Mouse (Mus musculus): ENCODE measurements around the gene Dmrta1. TPM values are rescaled to one million over a fixed set of nuclear protein-coding genes. Genes with fewer than 3 reads are reported as not detected.
"Not testable (repeated sequence)": the region's sequence is repeated elsewhere in the genome, so short reads cannot be mapped to it uniquely, and the experiment has no call there.

Dmrta1 gene
- polyA plus RNA-seq, 1 experiment from 2014 or later, result 0.12 TPM

- Histone ChIP-seq H3K4me1 (no peaks in the 10 kb centered on the region), H3K9me3 (no peaks in the 10 kb centered on the region), H3K27ac (no peak overlapping the region), H3K36me3 (no peaks in the 10 kb centered on the region), H3K27me3 (no peaks in the 10 kb centered on the region), H3K4me3 (no peak overlapping the region), H3K4me2 (no peak overlapping the region), H3K9ac (no peak overlapping the region)
- WGBS, result 38% methylated on average over 5 of the region's 5 CpGs
- ATAC-seq (ENCODE audit: insufficient number of reproducible peaks, low FRiP score, low TSS enrichment, low read depth), result no peak
These were observed 523 bp upstream of the Dmrta1 start for GRCm38 (mm10) chr4:89678713-89679112.

DNA sequence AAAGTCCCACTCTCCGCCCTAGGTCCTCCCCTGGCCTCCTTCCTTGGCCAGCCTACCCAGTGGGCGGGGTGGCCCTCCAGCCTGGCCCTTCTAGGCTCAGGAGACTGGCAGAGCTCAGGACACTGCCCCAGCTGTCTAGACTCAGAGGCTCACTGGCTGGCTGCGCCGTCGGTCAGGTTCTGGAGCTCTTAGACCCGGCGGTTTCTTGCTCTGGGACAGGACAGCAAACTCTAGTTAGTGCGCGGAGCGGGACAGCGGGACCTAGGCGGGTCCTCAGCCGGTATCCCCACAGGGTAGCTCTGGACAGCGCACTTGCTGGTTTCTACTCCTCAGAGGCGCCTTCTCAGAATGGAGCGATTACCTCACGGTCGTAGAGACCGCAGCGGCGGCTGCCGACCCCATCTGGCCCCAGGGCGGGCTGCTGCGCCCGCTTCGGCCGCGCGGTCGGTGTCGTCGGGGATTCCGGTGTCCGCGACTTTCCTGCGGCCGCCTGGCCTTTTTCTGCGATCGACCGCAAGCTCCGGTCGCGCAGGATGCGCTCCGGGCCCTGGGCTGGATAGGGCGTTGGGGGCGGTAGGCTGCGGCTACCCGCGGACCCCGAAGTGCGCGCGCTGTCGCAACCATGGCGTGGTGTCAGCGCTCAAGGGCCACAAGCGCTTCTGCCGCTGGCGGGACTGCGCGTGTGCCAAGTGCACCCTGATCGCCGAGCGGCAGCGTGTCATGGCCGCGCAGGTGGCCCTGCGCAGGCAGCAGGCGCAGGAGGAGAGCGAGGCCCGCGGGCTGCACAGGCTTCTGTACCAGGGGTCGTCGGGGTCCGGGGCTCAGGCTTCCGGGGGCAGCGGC, 8.9 kb downstream of the Dmrta1 start:
- WGBS, result under 1% methylated on average over 78 of the region's 78 CpGs
- Histone ChIP-seq H3K27ac (no peak overlapping the region), H3K36me3 (no peaks in the 10 kb centered on the region), H3K4me2 (peak overlapping the region; percentile 90), H3K9me3 (no peaks in the 10 kb centered on the region), H3K4me3 (peak overlapping the region; percentile 48), H3K4me1 (peaks cover 10% of the 10 kb centered on the region), H3K9ac (0 out of 2 replicates have a peak overlapping the region, but pooled peaks have one; percentile 20), H3K27me3 (peaks cover 46% of the 10 kb centered on the region)
- ATAC-seq (ENCODE audit: insufficient number of reproducible peaks, low FRiP score, low TSS enrichment, low read depth), result peak; percentile 71

- H3K27ac ChIP-seq, result no peak overlapping the region
- peak overlapping the region; percentile 48 for H3K4me3 ChIP-seq
- no peaks in the 10 kb centered on the region for H3K36me3 ChIP-seq
- no peak for ATAC-seq (ENCODE audit: insufficient number of reproducible peaks, low FRiP score, low TSS enrichment, low read depth)
- peaks cover 10% of the 10 kb centered on the region for H3K4me1 ChIP-seq
- 2% methylated on average over 16 of the region's 16 CpGs for WGBS
- H3K4me2 ChIP-seq, result peak overlapping the region; percentile 90
- H3K9ac ChIP-seq, result no peak overlapping the region
- peaks cover 46% of the 10 kb centered on the region for H3K27me3 ChIP-seq
- H3K9me3 ChIP-seq, result no peaks in the 10 kb centered on the region
These were observed 9.7 kb downstream of the Dmrta1 start for GRCm38 (mm10) chr4:89688804-89689497.

DNA sequence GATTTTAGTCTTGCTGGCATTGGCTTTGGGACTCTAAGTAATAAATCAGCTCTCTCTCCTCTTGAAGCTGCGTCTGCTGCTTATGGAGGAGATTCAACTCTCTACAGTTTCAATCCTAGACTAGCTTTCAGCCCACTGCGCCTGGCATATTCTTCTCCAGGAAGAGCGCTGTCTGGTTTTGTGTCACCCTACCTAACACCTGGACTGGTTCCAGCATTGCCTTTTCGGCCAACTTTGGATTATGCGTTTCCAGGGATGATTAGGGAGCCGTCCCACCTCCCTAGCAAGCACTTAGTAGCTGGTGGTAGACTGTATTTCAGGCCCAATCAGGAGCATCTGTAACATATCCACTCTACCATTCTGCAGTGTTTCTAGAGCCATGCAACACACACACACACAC, 12.7 kb downstream of the Dmrta1 start:
- H3K27ac ChIP-seq, result no peak overlapping the region
- no peaks in the 10 kb centered on the region for H3K9me3 ChIP-seq
- no peaks in the 10 kb centered on the region for H3K36me3 ChIP-seq
- no peak overlapping the region for H3K4me3 ChIP-seq
- peaks cover 10% of the 10 kb centered on the region for H3K4me1 ChIP-seq
- peaks cover 34% of the 10 kb centered on the region for H3K27me3 ChIP-seq
- WGBS, result 68% methylated on average over 6 of the region's 6 CpGs
- ATAC-seq (ENCODE audit: insufficient number of reproducible peaks, low FRiP score, low TSS enrichment, low read depth), result no peak
- no peak overlapping the region for H3K4me2 ChIP-seq
- no peak overlapping the region for H3K9ac ChIP-seq

DNA sequence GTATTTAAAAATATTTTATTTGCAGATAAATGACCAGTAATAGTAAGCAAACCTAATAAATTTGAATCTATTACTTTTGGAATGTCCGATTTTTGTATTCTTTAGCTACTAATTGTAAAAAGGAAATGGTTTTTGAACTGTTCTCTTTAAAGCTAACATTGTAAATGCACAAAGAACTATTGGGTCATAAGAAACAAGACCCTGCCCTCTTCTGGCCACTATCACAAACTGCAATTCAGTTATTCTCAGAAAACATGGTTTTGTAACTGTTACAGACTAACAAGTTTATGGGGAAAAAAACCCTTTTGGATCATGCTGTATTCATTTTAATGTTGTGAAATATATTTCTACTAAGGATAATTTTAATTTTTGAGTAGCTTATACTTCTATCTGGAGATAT, 13.5 kb downstream of the Dmrta1 start:
- no peak overlapping the region for H3K27ac ChIP-seq
- no peak for ATAC-seq (ENCODE audit: insufficient number of reproducible peaks, low FRiP score, low TSS enrichment, low read depth)
- H3K9me3 ChIP-seq, result no peaks in the 10 kb centered on the region
- 29% methylated on average over 1 of the region's 1 CpGs for WGBS
- no peaks in the 10 kb centered on the region for H3K36me3 ChIP-seq
- H3K4me1 ChIP-seq, result peaks cover 9% of the 10 kb centered on the region
- H3K4me2 ChIP-seq, result no peak overlapping the region
- H3K27me3 ChIP-seq, result peaks cover 26% of the 10 kb centered on the region
- H3K9ac ChIP-seq, result no peak overlapping the region
- H3K4me3 ChIP-seq, result no peak overlapping the region

DNA sequence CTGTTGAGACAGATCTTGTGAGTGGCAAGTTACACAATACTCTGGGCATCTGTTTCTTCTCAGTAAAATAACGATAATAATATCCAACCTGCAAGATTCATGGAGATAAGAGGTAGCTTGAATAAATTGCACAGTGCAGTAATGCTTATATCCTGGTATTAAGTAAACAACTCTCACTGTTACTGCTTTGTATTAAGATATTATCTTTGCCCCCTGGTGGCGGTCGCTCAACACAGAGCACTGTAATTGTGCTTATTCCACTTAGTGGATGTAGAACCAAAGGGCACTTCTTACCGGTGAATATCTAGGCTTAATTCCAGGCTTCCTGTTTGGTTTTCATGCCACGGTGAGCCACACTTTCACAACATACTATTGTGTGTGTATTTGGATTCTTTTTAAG, 16.4 kb downstream of the Dmrta1 start:
- no peak overlapping the region for H3K9ac ChIP-seq
- H3K27ac ChIP-seq, result no peak overlapping the region
- H3K9me3 ChIP-seq, result no peaks in the 10 kb centered on the region
- H3K4me1 ChIP-seq, result no peaks in the 10 kb centered on the region
- ATAC-seq (ENCODE audit: insufficient number of reproducible peaks, low FRiP score, low TSS enrichment, low read depth), result no peak
- 66% methylated on average over 5 of the region's 5 CpGs for WGBS
- H3K4me3 ChIP-seq, result no peak overlapping the region
- 0 out of 2 replicates have a peak, but pooled peaks cover 4% of the 10 kb centered on the region for H3K27me3 ChIP-seq
- no peak overlapping the region for H3K4me2 ChIP-seq
- H3K36me3 ChIP-seq, result no peaks in the 10 kb centered on the region

- ATAC-seq (ENCODE audit: insufficient number of reproducible peaks, low FRiP score, low TSS enrichment, low read depth), result no peak
- Histone ChIP-seq H3K9ac (no peak overlapping the region), H3K27ac (no peak overlapping the region), H3K27me3 (no peaks in the 10 kb centered on the region), H3K4me3 (no peak overlapping the region), H3K4me2 (no peak overlapping the region), H3K9me3 (no peaks in the 10 kb centered on the region), H3K4me1 (no peaks in the 10 kb centered on the region), H3K36me3 (no peaks in the 10 kb centered on the region)
These were observed 18.7 kb downstream of the Dmrta1 start for GRCm38 (mm10) chr4:89697951-89698350.

DNA sequence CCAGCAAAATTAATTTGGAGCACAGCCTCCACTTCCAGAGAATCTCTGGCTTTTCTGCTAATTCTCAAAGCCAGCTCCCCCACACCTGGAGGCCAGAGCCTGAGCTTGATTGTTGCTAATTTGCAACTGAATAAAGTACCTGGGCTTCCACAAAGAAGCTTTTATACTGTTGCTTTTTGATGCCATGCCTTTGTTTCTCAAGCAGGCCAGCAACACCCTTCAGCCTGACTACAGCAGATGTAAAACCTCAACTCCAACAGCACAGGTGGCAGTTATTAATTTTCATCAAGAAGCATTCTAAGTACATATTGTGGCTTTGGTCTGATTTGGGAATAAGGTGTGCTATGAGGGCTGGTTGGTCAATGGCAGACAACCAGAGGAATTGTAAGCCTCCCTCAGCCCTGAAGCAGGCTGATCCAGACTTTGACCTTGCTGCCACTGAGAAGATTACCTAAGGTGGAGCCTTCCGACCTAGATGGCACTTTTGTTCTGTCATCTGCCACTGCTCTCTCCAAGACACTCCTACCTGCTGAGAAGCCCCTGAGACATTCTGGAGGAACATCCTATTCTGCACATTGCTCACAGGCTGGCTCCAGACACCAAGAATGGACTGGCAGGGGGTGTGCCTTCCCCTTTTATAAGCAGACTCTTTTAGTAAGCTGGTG, 44.4 kb downstream of the Dmrta1 start:
- not testable (repeated sequence) for ATAC-seq (ENCODE audit: insufficient number of reproducible peaks, low FRiP score, low TSS enrichment, low read depth); H3K4me2 ChIP-seq; H3K27me3 ChIP-seq; H3K4me3 ChIP-seq; H3K9me3 ChIP-seq; H3K27ac ChIP-seq; H3K36me3 ChIP-seq; H3K9ac ChIP-seq; H3K4me1 ChIP-seq
- WGBS, result 74% methylated on average over 1 of the region's 1 CpGs

Measured in limb, embryonic 15.5 days (tissue).